Mouse (Mus musculus): ENCODE results near the gene Dusp15. TPM values are rescaled to one million over a fixed set of nuclear protein-coding genes. Genes with fewer than 3 reads are reported as not detected.

The Dusp15 gene
- total RNA-seq, 4 experiments from 2014 or later, result not detected

- no peak for DNase-seq (ENCODE audit: low spot score)
Observed at GRCm38 (mm10) chr2:152906274-152907037, 45.0 kb downstream of the Dusp15 start.

- no peak for DNase-seq (ENCODE audit: low spot score)
Observed at GRCm38 (mm10) chr2:152905036-152905829, 46.3 kb downstream of the Dusp15 start.

- DNase-seq (ENCODE audit: low spot score), result no peak
Observed at GRCm38 (mm10) chr2:152904127-152904643, 47.3 kb downstream of the Dusp15 start.

- DNase-seq (ENCODE audit: low spot score), result peak; percentile 28
Observed at GRCm38 (mm10) chr2:152903586-152903985, 47.9 kb downstream of the Dusp15 start.

GRCm38 (mm10) chr2:152902658-152903057 is 48.8 kb downstream of the Dusp15 start:
- no peak for DNase-seq (ENCODE audit: low spot score)

GRCm38 (mm10) chr2:152901296-152901695 is 50.2 kb downstream of the Dusp15 start:
- DNase-seq (ENCODE audit: low spot score), result no peak

- DNase-seq (ENCODE audit: low spot score), result no peak
Observed at GRCm38 (mm10) chr2:152899011-152899410, 52.5 kb downstream of the Dusp15 start.

GRCm38 (mm10) chr2:152896926-152897325 is 54.6 kb downstream of the Dusp15 start:
- DNase-seq (ENCODE audit: low spot score), result no peak

GRCm38 (mm10) chr2:152895834-152896233 is 55.7 kb downstream of the Dusp15 start:
- no peak for DNase-seq (ENCODE audit: low spot score)

Other genes with a start within 250 kb of the Dusp15 start
- gene Id1, start 215.4 kb downstream of the Dusp15 start, total RNA-seq (2022), result 10 to 100 TPM; 43.3 to 63.6 (median 58.4) TPM
- 10 to 100 TPM; 10.3 to 16.2 (median 12.4) TPM for gene Cox4i2, start 197.5 kb downstream of the Dusp15 start, total RNA-seq (2022)
- gene Bcl2l1, start 120.0 kb downstream of the Dusp15 start, total RNA-seq (2022), result 10 to 100 TPM; 46.9 to 66.6 (median 51.4) TPM
- 1 to 10 TPM in 2 of 4 experiments, under 1 TPM in 2; 0.65 to 1.4 (median 0.91) TPM for gene Tpx2, start 103.7 kb downstream of the Dusp15 start, total RNA-seq (2022)
- gene Mylk2, start 40.3 kb downstream of the Dusp15 start, total RNA-seq (2022), result under 1 TPM; 0.17 to 0.44 (median 0.31) TPM
- 1 to 10 TPM; 1.6 to 2.7 (median 2.1) TPM for gene Foxs1, start 18.5 kb downstream of the Dusp15 start, total RNA-seq (2022)
- not detected for gene Ttll9, start 10.8 kb upstream of the Dusp15 start, total RNA-seq (2022)
- gene Pdrg1, start 63.7 kb upstream of the Dusp15 start, total RNA-seq (2022), result 100 to 1,000 TPM; 129 to 141 (median 136) TPM
- not detected for gene Xkr7, start 80.2 kb upstream of the Dusp15 start, total RNA-seq (2022)
- 10 to 100 TPM; 12.9 to 21.5 (median 13.8) TPM for gene Ccm2l, start 114.3 kb upstream of the Dusp15 start, total RNA-seq (2022)
- 1 to 10 TPM in 2 of 4 experiments, under 1 TPM in 2; 0.72 to 1.2 (median 0.95) TPM for gene Hck, start 156.8 kb upstream of the Dusp15 start, total RNA-seq (2022)
- 10 to 100 TPM; 41.9 to 50.0 (median 45.1) TPM for gene Tm9sf4, start 209.6 kb upstream of the Dusp15 start, total RNA-seq (2022)